Mouse (Mus musculus) forelimb bud, embryonic 11.5 days (tissue): ENCODE results near the gene Traf5.

Source experiments
- DNase-seq: peaks from one replicate; pipeline ENCODE4 v3.0.0-alpha.2; 2012; ENCODE audit warnings: low read depth, low spot score

Gene Traf5

DNA sequence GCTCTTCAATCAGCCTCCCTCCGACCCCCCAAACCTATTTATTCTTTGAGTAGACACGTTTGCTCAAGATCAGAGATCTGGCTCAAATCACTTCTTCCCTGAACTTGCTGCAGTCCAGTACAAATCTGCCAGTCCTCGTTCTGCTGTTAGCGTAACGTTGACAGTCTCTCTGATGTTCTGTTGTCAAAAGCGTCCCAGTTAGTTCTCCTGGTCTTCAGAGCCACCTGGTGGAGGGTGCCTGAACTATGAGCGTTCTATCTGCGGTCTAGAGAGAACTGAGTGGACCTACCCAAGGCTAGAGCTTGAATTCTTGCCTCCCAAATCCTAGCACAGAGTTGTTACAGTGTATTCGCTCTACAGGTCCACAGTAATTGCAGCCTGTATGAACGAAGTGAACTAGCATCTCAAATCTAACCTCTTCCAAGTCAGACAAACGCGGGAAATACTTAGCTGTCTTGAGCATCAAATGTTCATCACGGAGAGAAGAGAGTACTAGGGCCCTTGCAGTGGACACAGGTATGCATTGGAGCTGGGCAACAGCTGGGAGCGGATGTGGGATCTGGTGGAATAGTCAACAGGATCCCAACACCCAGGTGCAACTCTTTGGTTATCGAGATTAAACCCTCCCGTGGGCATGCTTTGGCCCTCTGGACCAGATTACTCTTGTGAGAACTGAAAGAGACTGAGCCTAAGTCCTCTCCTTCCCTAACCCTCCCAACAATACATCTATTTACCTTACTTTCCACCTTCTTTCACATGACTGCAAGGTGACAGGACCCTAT, 711 bp upstream of the Traf5 start:
- peak; percentile 68 for DNase-seq

DNA sequence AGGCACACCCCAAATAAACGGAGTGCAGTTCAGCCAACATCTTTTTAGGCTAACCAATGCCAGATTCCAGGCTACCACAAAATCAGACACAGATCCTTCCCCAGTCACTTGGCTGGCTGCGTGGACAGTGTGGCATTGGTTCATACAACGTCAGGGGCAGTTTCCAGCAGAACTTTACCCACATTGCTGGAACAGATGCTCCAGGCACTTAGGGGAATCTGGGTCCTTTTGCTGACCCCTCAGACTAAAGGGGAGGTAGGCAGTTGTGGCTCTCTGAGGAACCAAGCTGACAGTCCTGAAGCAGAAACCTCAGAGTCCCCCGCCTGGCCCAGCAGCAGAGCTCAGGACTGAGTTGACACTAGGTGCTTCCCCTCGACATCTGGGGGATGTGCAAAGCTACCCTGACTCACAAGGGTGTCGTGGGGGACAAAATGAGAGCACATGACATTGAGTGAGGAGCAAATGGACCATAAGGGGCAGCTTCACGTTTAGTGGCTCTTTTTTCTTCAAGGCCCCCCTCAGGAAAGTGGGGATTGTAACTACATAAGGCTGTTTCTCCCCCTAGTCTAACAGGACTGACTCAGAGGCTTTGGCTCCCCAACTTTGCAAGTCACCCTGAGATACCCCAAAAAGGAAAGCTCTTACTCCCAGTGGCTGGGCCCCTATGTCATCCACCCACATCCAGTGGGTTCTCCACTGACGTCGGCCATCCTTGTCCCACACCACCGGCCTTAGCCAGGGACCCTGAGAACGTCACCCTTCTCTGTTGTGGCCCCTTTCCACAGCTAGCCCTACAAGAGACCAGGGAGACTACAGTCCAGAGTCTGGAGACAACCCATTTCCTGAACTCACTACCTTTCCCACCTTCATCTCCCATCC, 1.4 kb downstream of the Traf5 start:
- no peak for DNase-seq

DNA sequence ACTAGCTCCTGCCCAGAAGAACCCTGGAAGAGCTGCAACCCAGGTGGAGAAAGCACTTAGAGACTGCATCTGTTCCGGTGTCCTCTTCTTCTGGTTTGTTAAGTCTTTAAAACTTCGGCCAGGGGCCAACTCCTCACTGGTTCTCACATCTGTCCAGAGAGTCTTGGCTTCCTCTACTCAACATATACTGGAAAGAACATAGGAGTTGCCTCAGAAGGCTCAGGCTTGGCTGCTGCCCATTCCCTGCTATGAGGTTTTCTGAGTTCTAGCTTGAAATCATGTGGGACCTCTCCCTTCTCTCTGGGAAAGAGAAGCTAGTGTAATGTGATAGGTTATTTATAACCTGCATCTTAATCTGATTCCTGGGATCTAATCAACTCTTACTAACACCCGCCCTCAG, 2.1 kb downstream of the Traf5 start:
- DNase-seq: no peak

DNA sequence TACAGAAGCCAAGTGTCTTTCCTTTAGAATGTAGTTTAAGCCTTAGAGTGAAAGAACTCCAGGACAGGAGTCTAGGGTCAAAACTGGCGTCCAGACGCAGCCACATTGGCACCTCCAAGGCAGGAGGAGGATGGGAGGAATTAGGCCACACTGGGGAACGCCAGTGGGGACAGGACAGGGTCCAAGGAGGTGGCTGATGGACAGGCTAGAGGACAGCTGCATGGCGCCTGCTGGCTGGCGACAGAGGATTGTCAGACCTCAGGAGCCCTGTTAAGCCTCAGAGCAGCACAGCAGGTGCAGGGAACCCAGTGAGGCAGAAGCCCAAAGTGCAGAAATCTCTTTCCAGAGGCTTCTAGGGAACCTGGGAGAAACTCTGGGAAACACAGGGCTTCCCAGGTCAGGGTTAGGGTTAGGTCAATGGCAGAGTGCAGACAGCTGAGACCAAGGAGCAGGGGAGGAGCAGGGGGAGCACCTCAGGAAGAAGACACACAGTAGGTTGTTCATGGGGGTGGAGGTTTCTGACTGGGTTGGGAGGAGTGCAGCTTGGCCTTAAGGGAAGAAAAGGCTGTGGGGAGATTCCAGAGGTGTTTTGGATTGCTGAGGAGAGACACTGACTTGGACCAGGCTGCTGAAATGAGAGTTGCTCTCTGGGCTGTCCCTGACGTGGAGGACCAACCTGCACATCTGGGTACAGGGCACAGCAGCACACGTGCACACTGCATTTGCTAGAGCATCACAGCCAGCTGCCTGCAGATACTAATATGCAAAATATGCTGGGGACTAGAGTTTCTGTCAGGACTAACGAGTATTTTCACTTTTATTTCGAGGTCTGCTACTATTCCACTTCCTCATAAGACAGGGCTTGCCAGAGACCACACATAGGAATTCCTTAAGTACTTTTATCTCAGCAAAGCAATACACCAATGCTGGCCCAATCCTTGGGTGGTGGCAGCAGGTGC, 2.9 kb downstream of the Traf5 start:
- no peak for DNase-seq

DNA sequence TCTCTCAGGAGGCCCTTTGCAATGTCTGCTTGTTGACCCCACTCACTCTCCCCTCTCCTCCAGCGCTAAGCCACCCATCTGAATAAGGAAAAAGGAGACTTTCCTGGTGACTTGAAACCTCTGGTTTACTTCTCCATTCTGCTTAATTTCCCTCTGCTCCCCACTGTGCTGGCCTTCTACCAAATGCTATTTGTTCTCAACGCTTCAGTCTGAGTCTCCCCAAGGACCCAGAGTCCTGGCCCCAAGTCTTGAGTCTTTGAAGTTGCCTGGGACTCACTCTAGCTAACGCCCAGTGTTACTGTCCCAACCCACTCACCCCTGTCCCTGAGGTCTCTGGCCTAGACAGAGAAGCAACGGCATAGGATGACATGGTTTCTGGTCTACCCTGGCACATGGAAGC, 4.3 kb downstream of the Traf5 start:
- DNase-seq: no peak

DNA sequence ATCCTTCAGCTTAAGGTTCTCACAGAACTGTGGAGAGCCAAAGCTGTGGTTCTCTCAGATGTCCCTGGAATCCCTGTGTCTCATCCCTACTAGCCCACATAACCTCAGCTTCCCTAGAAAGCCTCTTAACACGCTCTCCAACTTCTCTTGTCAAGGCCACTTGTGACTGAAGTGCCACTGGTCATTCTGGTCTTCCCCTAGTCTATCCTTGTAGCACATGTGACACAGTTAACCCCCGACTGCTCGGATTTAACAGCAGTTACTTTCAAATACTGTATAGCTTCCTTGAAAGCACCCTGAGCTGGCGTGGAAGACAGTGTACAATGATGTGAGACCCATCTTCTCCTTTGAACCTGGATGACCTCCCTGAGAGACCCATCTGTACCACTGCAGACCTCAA, 5.3 kb downstream of the Traf5 start:
- no peak for DNase-seq

DNA sequence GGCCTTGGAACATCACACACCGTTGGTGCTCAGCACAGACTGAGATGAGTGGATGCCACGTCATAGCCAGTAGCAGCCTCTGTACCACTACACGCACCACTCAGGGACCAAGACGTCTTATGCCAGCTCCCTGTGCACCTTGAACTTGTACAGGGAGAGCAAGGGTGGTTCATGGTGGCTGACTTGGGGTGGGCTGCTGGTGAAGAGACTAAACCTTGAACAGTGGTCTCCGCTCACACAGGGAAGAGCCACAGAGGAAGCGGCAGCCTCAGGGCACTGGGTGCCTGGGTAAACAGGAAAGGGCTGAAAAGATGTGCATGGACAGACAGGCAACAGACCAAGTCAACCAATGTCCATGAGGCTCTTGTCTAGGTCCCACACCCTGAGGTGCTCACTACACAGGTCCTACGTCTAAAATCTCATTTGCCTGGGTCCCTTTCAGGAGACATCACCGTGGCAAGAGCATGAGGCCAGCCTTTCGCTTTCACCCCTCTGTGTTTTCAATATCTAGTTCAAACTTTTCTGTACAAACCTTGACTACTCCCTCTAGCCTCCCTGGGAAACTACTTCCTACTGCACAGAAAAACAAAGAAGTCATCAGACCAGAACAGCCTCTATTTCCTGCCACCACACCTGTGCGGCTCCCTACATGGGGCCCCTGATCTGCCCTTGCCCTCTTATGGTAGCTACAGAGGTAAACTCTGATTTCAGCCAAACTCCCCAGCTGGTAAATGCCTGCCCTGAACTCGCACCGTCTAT, 5.9 kb downstream of the Traf5 start:
- DNase-seq: no peak

DNA sequence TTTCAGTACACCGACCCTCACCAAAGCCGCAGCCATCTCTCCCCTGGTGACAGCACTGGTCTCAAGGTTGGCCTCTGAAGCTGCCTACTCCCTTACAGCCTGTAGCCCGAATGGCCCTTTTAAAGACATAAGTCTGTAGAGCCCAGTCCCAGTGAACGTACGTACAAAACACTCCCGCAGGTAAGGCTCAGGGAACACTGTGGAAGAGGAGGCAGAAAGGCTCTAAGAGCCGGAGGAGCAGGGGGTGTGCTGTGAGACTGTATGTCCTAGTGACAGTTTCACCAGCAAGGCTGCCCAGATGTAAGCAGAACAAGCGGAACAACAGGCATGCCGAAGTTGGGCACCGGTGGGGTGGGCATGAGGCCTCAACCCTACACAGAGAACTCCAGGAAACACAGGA, 7.1 kb downstream of the Traf5 start:
- no peak for DNase-seq

DNA sequence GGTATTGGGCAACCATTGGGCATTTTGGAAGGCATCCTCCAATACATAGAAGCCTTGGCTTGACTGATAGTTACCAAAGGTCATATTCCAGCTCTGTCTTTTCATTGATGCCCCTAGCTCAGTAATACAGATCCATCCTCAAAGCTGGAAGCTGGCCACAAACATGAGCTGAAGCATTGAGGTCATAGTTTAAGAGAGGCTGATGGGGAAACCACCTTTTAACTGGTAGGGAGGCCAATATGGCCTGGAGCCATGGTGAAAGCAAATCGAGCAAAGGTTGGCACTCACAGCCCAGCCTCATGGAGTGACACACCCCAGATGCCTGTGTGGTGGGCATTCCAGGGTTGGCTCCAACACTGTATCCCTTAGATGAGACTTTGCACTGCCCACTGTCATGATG, 9.7 kb downstream of the Traf5 start:
- DNase-seq: no peak

DNA sequence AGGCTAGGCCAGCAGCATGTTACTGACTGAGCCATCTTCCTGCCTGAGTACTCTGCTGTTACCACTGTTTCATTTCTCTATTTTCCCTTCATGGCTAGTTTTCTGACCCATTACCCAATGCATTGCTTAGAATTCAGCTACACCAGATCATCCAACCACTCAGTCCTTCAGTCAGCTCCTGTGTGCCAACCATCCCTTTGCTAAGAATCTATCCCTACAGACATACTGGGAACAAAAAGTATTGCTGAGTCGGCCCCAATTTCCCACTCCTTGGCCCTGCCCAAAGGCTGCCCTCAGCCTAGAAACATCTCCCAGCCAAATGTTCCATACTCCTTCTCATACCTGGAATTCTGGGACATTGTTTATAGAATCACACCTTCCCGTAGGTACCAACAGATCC, 11.2 kb downstream of the Traf5 start:
- DNase-seq: no peak

DNA sequence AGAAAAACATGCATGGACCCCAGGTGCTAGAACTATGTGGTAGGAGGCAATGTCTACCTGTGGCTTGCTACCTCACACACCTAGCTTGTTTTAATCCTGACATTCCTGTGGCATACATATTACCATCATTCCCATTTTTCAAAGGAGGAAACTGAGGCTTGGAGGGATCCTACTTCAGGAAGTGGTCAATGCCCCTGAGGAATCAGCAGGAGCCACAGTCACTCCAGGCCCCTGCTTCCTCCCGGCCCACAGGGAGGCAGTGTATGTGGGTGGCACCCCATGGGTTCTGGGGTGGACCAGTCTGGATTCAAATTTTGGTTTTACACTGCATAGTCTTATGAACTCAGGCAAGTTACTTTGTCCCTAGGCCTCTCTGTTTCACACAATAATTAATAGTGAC, 13.2 kb downstream of the Traf5 start:
- DNase-seq: no peak

DNA sequence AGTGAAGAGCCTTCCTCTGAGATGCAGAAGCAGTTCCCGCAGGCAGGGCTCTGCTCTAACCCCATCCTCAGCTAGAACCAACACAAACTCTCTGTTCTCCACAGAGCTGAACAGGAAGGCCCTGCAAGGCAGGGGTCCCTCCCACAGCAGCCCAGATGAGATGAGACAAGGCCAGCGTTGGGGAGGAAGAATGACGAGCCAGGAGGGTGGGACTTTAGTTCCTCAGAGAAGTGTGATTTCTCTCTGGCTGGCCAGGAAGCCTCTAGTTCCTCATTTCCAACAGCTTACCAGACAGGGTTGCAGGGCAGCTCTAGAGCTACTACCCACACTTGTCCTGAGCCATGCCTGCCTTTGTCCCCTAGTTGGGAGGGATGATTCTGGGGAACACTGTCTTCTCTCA, 14.0 kb downstream of the Traf5 start:
- DNase-seq: no peak

DNA sequence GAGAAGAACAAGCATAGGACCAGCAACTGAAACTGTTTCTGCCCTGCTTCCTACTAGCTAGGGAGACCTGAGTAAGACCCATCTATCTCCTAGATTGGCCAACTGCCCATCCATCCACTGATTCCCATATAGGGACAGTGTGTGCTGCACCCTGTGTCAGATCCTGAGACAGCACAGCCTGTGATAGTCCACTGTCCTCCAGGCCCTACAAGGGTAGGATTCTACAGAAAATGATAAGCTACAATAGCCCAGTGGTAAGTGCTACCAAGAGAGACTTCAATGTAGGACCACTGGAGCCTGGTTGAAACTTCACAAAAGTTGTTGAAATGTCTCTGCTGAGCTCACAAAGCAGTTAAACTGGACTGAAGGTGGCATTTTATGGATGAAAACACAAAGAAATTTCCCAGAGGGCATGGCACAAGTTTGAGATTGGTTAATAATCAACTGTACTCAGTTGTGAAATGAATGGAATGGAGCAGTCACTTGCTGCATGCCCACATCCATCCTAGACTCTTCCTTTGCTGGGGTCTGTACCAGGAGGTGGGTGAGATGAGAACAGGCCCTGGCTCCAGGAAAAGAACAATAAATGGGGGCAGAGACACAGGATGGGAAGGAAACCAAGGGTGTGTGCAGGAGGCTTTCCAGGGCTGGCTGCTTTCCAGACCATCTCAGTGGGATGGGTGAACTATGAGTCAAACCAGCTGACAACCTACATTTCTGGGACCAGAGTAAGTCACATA, 15.4 kb downstream of the Traf5 start:
- DNase-seq: no peak

DNA sequence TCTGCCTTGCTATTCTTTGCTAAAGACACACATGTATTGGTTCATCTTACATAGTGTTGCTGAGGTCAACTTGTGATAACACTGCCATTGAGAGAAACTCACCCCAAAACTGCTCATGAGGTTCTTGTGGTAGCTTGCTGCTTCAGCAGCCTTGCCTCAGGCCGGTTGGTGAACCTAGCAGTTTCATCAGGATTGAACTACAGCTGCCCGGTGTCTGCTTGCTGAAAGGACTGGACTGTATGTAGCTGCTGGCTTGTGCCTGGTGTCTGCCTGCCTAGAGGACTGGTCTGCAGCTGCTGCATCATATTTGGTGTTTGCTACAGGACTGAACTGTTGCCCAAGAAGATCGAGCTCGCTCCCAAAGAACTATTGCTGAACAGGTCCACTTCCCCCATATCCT, 16.3 kb downstream of the Traf5 start:
- no peak for DNase-seq

DNA sequence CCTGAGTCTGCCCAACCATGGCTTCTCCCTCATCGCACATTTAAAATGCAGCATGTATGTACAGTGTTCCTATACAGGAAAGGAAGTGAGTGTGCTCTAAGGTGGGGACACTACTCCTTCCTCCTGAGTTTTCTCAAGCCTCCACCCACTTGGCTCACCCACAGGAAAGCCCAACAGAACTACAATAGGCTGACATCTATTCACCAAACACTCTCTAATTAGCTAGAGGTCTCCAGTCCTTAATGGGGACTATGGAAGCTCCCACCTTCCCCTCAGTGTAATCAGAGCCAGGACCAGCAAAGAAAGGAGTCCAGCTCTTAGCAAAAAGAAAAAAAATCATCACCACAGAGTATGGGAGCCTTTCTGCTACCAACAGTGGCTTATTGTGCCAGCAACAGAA, 17.5 kb downstream of the Traf5 start:
- no peak for DNase-seq

DNA sequence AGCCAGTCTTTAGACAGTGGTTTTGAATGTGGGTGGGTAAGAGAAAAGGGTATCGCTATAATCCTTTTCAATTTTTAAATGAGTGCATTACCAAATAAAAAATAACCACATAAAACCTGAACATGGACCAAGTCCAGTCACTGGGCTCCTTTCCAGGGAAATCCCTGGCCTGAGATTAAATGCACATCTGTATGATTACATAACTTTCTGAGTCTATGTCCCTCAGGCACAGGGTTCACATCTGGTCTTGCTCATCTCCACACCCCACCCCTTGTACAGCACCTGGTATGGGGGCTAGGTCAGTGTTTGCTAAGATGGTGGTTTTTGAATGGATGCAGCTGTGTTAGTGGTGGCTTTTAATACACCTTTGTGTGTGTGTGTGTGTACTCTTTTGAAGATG, 19.9 kb downstream of the Traf5 start:
- DNase-seq: no peak

DNA sequence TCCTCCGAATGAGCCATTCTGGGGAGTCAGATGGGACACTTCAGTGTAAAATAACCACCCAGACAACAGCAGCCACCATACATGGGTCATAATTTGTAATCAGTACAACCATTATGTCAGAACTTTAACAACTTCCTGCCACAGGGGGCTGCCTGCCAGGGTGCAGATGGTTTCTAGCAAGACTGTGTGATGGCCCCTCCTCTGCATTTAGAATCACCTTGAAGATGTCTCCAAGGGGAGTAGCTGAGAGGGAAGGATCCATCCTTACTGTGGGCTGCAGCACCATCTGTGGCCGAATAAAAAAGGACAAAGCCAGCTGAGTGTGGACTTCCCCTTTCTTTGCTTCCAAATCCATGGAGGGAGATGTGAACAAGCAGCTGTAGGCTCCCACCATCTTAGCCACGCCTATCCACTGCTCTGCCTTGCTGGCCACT, 21.7 kb downstream of the Traf5 start:
- DNase-seq: peak; percentile 9

DNA sequence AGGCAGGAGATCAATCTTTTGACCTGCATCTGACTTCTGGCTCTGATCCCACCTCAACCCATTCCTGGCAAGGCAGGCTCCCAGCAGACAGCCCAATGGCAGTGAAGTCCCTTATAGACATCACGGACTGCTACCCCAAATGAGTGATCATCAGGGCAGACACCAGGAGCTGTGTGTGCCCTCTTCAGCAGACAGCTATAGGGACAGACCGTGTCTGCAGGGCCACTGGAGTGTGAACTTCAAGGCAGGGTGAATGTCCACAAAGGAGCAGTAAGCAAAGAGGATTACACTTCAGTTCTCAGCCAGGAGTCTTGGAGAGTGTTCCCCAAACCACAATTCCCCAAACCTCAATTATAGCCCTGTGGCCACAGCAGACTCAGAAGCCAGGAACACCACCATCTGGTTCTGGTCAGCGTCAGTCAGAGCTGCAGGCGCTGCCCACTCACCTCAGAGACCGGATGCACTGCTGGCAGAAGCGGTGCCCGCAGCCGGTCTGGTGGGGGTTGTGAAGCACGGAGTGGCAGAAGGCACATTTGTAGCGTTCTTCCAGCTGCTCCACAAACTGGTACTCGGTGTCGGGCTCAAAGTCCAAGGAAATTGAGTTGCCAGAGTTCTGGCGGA, 22.3 kb downstream of the Traf5 start:
- peak; percentile 61 for DNase-seq

DNA sequence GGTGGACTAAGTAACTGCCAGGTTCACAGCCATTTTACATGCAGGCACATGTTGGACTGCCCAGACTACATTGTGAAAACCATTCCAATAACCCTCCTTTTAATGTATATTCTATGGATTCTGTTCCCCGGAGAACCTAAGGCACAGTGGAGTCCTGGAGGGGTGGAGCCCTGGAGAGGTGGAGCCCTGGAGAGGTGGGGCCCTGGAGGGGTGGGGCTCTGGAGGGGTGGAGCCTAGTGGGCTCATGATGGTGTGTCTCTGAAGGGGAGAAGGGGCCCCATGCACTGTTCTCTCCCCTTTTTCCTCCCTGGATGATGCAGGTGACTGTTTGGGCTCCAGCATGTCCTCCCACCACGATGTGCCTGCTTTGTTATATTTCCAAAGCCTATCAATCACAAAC, 24.2 kb downstream of the Traf5 start:
- DNase-seq: no peak

DNA sequence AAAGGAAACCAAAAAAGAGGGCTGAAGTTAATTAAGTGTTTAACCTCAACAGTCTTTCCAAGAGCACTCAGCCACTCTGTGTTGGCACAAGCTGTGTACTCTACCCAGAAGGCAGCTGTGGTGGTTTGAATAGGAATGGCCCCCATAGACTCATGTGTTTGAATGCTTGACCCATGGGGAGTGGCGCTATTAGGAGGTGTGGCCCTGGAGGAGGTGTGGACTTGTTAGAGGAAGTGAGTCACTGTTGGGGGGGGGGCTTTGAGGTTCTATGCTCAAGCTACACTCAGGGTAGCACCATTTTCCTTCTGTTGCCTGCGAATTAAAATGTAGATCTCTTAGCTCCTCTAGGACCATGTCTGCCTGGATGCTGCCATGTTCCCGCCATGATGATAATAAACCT, 25.4 kb downstream of the Traf5 start:
- DNase-seq: no peak
